Mouse (Mus musculus): ENCODE measurements at regions not wholly inside any gene's neighbourhood (a gene's known extent, or its start where the extent isn't known, plus 50 kb on each side); places are given as distances from the start of the nearest gene placed in this dataset.

- no peak for DNase-seq (ENCODE audit: low read depth, low spot score)
Observed at GRCm38 (mm10) chr7:77632656-77633055, 1105.2 kb downstream of the Ntrk3 start.

- no peak for DNase-seq (ENCODE audit: low read depth, low spot score)
Observed at GRCm38 (mm10) chr7:77623491-77623890, 1114.3 kb downstream of the Ntrk3 start.

GRCm38 (mm10) chr7:77622934-77623333 lies 1114.9 kb downstream of the Ntrk3 start:
- DNase-seq (ENCODE audit: low read depth, low spot score): no peak

- no peak for DNase-seq (ENCODE audit: low read depth, low spot score)
Observed at GRCm38 (mm10) chr7:77572872-77573271, 1164.9 kb downstream of the Ntrk3 start.

- DNase-seq (ENCODE audit: low read depth, low spot score): no peak
Observed at GRCm38 (mm10) chr7:77559095-77559494, 1178.7 kb downstream of the Ntrk3 start.

- no peak for DNase-seq (ENCODE audit: low read depth, low spot score)
Observed at GRCm38 (mm10) chr7:77558536-77558935, 1179.3 kb downstream of the Ntrk3 start.

- no peak for DNase-seq (ENCODE audit: low read depth, low spot score)
Observed at GRCm38 (mm10) chr7:77536890-77537289, 1200.9 kb downstream of the Ntrk3 start.

GRCm38 (mm10) chr7:77527906-77528305 lies 1209.9 kb downstream of the Ntrk3 start:
- DNase-seq (ENCODE audit: low read depth, low spot score): no peak

- no peak for DNase-seq (ENCODE audit: low read depth, low spot score)
Observed at GRCm38 (mm10) chr7:77509586-77509985, 1228.2 kb downstream of the Ntrk3 start.

- no peak for DNase-seq (ENCODE audit: low read depth, low spot score)
Observed at GRCm38 (mm10) chr7:77507606-77508005, 1230.2 kb downstream of the Ntrk3 start.

- no peak for DNase-seq (ENCODE audit: low read depth, low spot score)
Observed at GRCm38 (mm10) chr7:77502608-77503007, 1235.2 kb downstream of the Ntrk3 start.

GRCm38 (mm10) chr7:77495066-77495465 lies 1242.7 kb downstream of the Ntrk3 start:
- DNase-seq (ENCODE audit: low read depth, low spot score): peak; percentile 53

- DNase-seq (ENCODE audit: low read depth, low spot score): no peak
Observed at GRCm38 (mm10) chr7:77477519-77477918, 1247.8 kb downstream of the Agbl1 start.

- DNase-seq (ENCODE audit: low read depth, low spot score): no peak
Observed at GRCm38 (mm10) chr7:77446052-77446367, 1216.3 kb downstream of the Agbl1 start.

- no peak for DNase-seq (ENCODE audit: low read depth, low spot score)
Observed at GRCm38 (mm10) chr7:77445352-77446051, 1215.8 kb downstream of the Agbl1 start.

- DNase-seq (ENCODE audit: low read depth, low spot score): no peak
Observed at GRCm38 (mm10) chr7:77441622-77442021, 1211.9 kb downstream of the Agbl1 start.

GRCm38 (mm10) chr7:77413606-77414005 lies 1183.9 kb downstream of the Agbl1 start:
- DNase-seq (ENCODE audit: low read depth, low spot score): no peak
